Mouse (Mus musculus): Measurements from ENCODE around the gene 1700001K19Rik. TPM values are rescaled to one million over a fixed set of nuclear protein-coding genes. Genes with fewer than 3 reads are reported as not detected.

1700001K19Rik gene
- total and polyA plus RNA-seq, 3 experiments: 0.29 TPM; not detected in 2

DNA sequence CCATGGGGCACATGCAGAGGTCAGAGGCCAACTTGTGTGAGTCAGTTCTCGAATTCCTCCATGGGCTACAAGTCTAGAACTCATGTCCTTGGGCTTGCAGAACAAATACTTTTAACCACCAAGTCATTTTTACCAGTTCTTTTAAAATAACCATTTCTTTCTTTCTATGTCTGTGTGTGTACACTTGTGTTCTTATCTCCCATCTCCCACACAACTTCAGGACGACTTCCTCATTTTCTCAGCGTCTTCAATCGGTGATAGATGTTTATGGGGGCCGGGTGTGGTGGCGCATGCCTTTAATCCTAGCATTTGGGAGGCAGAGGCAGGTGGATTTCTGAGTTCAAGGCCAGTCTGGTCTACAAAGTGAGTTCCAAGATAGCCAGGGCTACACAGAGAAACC, 31.8 kb upstream of the 1700001K19Rik start:
- Histone ChIP-seq H3K4me3 (ENCODE audit: control insufficient read depth in 1 of 2, insufficient read depth in 1 of 2, low read depth in 2 of 2, low read length in 2 of 2) (no peak overlapping the region), H3K36me3 (ENCODE audit: control insufficient read depth in 1 of 2, insufficient read depth in 2 of 2, low read length in 2 of 2) (peaks cover 0 to 2% of the 10 kb centered on the region in 2 experiments; a peak in 2 of 4 replicates), H3K9me3 (replicated peaks; ENCODE audit: insufficient read depth, low read length) (no peaks in the 10 kb centered on the region), H3K27me3 (ENCODE audit: control insufficient read depth in 1 of 2, insufficient read depth in 2 of 2, low read length in 2 of 2) (peaks cover 10 to 12% of the 10 kb centered on the region in 2 experiments), H3K4me1 (ENCODE audit: control insufficient read depth in 1 of 2, insufficient read depth in 2 of 2, low read length in 2 of 2) (peaks cover 2 to 7% of the 10 kb centered on the region in 2 experiments; a peak in 3 of 4 replicates), H3K79me2 (ENCODE audit: control insufficient read depth, insufficient read depth, low read length, poor library complexity) (no peaks in the 10 kb centered on the region), H3K27ac (ENCODE audit: control insufficient read depth, low read depth, low read length) (peak overlapping the region; percentile 49; the same call in 1 of the 2 replicates), H3K9ac (ENCODE audit: control insufficient read depth, low read depth, low read length, poor library complexity, severe bottlenecking) (no peak overlapping the region)
- peak; percentile 81 for DNase-seq (ENCODE audit: low read depth, low spot score)
- TF ChIP-seq GATA1 (IDR thresholded peaks at IDR 0.05; ENCODE audit: low read depth, low read length): peak; percentile 92
- TF ChIP-seq TBP (IDR thresholded peaks at IDR 0.05; ENCODE audit: low read depth, low read length): peak; percentile 95
- no peak for TF ChIP-seq HCFC1 (IDR thresholded peaks at IDR 0.05; ENCODE audit: low read depth, low read length)
- TF ChIP-seq KAT2A (conservative IDR thresholded peaks at IDR 0.05; ENCODE audit: low read depth, low read length): no peak
- no peak for TF ChIP-seq NRF1 (IDR thresholded peaks at IDR 0.05; ENCODE audit: insufficient read depth, low read depth, low read length, poor library complexity, severe bottlenecking)
- no peak for TF ChIP-seq SIN3A (IDR thresholded peaks at IDR 0.05; ENCODE audit: low read length)
- no peak for TF ChIP-seq GABPA (IDR thresholded peaks at IDR 0.05; ENCODE audit: low read depth, low read length)
- TF ChIP-seq EP300 (IDR thresholded peaks at IDR 0.05; ENCODE audit: low read depth in 1 of 2, low read length in 2 of 2): peak in 1 of 2 experiments; percentile 76
- no peak for TF ChIP-seq USF2 (IDR thresholded peaks at IDR 0.05; ENCODE audit: borderline replicate concordance in 1 of 2, insufficient read depth in 1 of 2, low read depth in 1 of 2, low read length in 2 of 2)

DNA sequence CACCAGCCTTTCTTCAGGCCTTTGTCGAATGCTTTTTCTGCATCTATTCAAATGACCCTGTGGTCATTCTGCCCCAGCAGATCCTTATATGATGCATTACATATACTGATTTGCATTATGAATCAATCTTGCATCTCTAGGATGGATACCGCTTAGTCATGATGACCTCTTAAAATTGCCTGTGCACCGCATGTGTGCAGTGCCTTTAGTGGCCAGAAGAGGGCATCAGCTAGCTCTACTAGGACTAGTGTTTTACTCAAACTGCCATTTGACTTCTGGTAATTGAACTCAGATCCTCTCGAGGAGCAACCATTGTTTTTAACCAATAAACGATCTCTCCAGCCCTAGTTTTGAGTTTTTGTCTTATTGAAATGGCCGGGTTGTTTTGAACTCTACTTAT, 31.4 kb upstream of the 1700001K19Rik start:
- Histone ChIP-seq H3K4me3 (ENCODE audit: control insufficient read depth in 1 of 2, insufficient read depth in 1 of 2, low read depth in 2 of 2, low read length in 2 of 2) (no peak overlapping the region), H3K9ac (ENCODE audit: control insufficient read depth, low read depth, low read length, poor library complexity, severe bottlenecking) (no peak overlapping the region), H3K27ac (ENCODE audit: control insufficient read depth, low read depth, low read length) (peak overlapping the region; percentile 49; the same call in 1 of the 2 replicates)
- peak in 1 of 2 experiments; percentile 25; a peak in 1 of 4 replicates for TF ChIP-seq EP300 (IDR thresholded peaks at IDR 0.05; ENCODE audit: low read depth in 1 of 2, low read length in 2 of 2)
- no peak for TF ChIP-seq KAT2A (conservative IDR thresholded peaks at IDR 0.05; ENCODE audit: low read depth, low read length)
- TF ChIP-seq UBTF (IDR thresholded peaks at IDR 0.05; ENCODE audit: borderline replicate concordance, insufficient read depth, low read depth, low read length): no peak
- no peak for TF ChIP-seq POLR2AphosphoS5 (IDR thresholded peaks at IDR 0.05; ENCODE audit: borderline replicate concordance, low read depth, low read length)
- TF ChIP-seq MAX (IDR thresholded peaks at IDR 0.05; ENCODE audit: low read length): no peak
- TF ChIP-seq MEF2A (IDR thresholded peaks at IDR 0.05; ENCODE audit: extremely low read depth, insufficient replicate concordance, low read depth, low read length, poor library complexity, severe bottlenecking): no peak
- TF ChIP-seq BHLHE40 (IDR thresholded peaks at IDR 0.05; ENCODE audit: borderline replicate concordance, low read depth, low read length): no peak
- TF ChIP-seq CHD1 (IDR thresholded peaks at IDR 0.05; ENCODE audit: low read depth, low read length): no peak
- no peak for TF ChIP-seq POLR2AphosphoS2 (IDR thresholded peaks at IDR 0.05; ENCODE audit: low read length)
- TF ChIP-seq POLR2A (IDR thresholded peaks at IDR 0.05; ENCODE audit: control insufficient read depth in 1 of 2, insufficient read depth in 1 of 2, low read depth in 1 of 2, low read length in 2 of 2, poor library complexity in 1 of 2): no peak
- no peak for TF ChIP-seq GATA1 (IDR thresholded peaks at IDR 0.05; ENCODE audit: low read depth, low read length)
- no peak for TF ChIP-seq MYB (IDR thresholded peaks at IDR 0.05; ENCODE audit: low read depth, low read length)
- TF ChIP-seq ZMIZ1 (IDR thresholded peaks at IDR 0.05; ENCODE audit: low read depth, low read length): no peak
- no peak for TF ChIP-seq NELFE (IDR thresholded peaks at IDR 0.05; ENCODE audit: low read depth, low read length)
- TF ChIP-seq E2F4 (IDR thresholded peaks at IDR 0.05; ENCODE audit: borderline replicate concordance, low read depth, low read length): no peak
- no peak for TF ChIP-seq MAZ (IDR thresholded peaks at IDR 0.05; ENCODE audit: low read depth, low read length)
- no peak for TF ChIP-seq SIN3A (IDR thresholded peaks at IDR 0.05; ENCODE audit: low read length)
- TF ChIP-seq RCOR1 (IDR thresholded peaks at IDR 0.05; ENCODE audit: low read depth, low read length): no peak
- TF ChIP-seq ZNF384 (IDR thresholded peaks at IDR 0.05; ENCODE audit: low read depth, low read length): no peak
- no peak for TF ChIP-seq JUND (IDR thresholded peaks at IDR 0.05; ENCODE audit: low read depth, low read length)
- peak; percentile 92 for TF ChIP-seq GABPA (IDR thresholded peaks at IDR 0.05; ENCODE audit: low read depth, low read length)
- TF ChIP-seq SMC3 (IDR thresholded peaks at IDR 0.05; ENCODE audit: low read depth, low read length): peak; percentile 30
- TF ChIP-seq CTCF (IDR thresholded peaks at IDR 0.05 in 2 of 3, conservative IDR thresholded peaks at IDR 0.05 in 1 of 3; ENCODE audit: control insufficient read depth in 1 of 3, insufficient read depth in 1 of 3, low read depth in 2 of 3, low read length in 3 of 3, poor library complexity in 1 of 3, severe bottlenecking in 1 of 3): peak; percentile 54 to 73 (median 60)
- no peak for TF ChIP-seq ELF1 (IDR thresholded peaks at IDR 0.05; ENCODE audit: low read depth, low read length)
- no peak for TF ChIP-seq CHD2 (IDR thresholded peaks at IDR 0.05; ENCODE audit: low read length)
- no peak for TF ChIP-seq USF2 (IDR thresholded peaks at IDR 0.05; ENCODE audit: borderline replicate concordance in 1 of 2, insufficient read depth in 1 of 2, low read depth in 1 of 2, low read length in 2 of 2)
- no peak for TF ChIP-seq ZKSCAN1 (IDR thresholded peaks at IDR 0.05; ENCODE audit: low read depth, low read length)

More for the DNA sequence above, 31.4 kb upstream of the 1700001K19Rik start:
- DNase-seq (ENCODE audit: low read depth, low spot score): peak; percentile 72
- peaks cover 0 to 2% of the 10 kb centered on the region in 2 experiments; a peak in 2 of 4 replicates for H3K36me3 ChIP-seq (ENCODE audit: control insufficient read depth in 1 of 2, insufficient read depth in 2 of 2, low read length in 2 of 2)
- no peaks in the 10 kb centered on the region for H3K79me2 ChIP-seq (ENCODE audit: control insufficient read depth, insufficient read depth, low read length, poor library complexity)
- peaks cover 7 to 8% of the 10 kb centered on the region in 2 experiments for H3K27me3 ChIP-seq (ENCODE audit: control insufficient read depth in 1 of 2, insufficient read depth in 2 of 2, low read length in 2 of 2)
- H3K4me1 ChIP-seq (ENCODE audit: control insufficient read depth in 1 of 2, insufficient read depth in 2 of 2, low read length in 2 of 2): peaks cover 2 to 7% of the 10 kb centered on the region in 2 experiments; a peak in 3 of 4 replicates
- H3K9me3 ChIP-seq (replicated peaks; ENCODE audit: insufficient read depth, low read length): no peaks in the 10 kb centered on the region
